Mouse (Mus musculus): ENCODE data around the gene Pla2g4b.

The Pla2g4b gene

DNA sequence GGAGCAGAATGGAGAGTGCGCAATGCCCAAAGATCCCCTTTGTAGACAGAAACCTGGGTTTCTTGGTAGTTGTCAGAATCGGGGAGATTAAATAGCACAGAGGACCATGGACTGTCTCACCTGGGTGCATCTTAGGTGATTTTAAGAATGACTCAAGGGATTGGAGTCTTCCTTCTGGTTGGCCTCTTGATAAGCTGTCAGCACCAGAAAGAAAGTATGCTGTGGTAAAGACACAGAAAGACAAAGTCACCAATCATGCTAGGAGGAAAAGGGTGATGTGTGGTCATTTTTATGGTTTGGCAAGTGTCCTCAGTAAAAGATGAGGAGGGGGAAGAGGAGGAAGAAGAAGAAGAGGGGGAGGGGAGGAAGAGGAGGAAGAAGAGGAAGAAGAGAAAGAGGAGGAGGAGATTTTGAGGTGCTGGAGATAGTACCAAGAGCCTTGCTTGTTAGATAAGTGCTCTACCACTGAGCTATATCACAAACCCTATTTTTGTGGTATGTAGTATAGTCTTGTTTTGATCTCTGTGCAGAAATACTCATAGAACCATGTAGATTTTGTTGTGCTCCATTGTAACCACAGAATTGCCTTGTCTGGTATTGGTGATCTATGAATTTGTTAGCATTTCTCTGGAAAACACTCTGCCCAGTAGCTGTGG is 19.3 kb upstream of the Pla2g4b start:
- ATAC-seq (ENCODE audit: insufficient number of reproducible peaks, low FRiP score, low TSS enrichment), result no peak

- no peak for ATAC-seq (ENCODE audit: insufficient number of reproducible peaks, low FRiP score, low TSS enrichment)
Measured at GRCm38 (mm10) chr2:120015882-120016281, 17.3 kb upstream of the Pla2g4b start.

DNA sequence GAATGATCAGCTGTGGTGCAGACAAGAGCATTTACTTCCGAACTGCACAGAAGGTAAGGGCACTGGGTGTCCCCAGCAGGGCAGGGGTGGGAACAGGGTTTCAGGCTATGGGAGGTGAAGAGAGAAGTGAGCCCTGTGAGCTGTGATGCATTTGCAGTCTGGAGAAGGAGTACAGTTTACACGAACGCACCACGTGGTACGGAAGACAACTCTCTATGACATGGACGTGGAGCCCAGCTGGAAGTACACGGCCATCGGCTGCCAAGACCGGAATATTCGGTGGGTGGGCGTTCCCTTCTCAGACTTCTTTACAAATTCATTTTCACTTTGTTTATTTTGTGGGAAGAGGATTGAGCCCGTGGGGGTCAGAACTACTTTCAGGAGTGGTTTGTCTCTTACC is 15.6 kb upstream of the Pla2g4b start:
- no peak for ATAC-seq (ENCODE audit: insufficient number of reproducible peaks, low FRiP score, low TSS enrichment)

- ATAC-seq (ENCODE audit: insufficient number of reproducible peaks, low FRiP score, low TSS enrichment), result no peak
Measured at GRCm38 (mm10) chr2:120024337-120024736, 8.9 kb upstream of the Pla2g4b start.

- peak; percentile 83 for ATAC-seq (ENCODE audit: insufficient number of reproducible peaks, low FRiP score, low TSS enrichment)
Measured at GRCm38 (mm10) chr2:120026984-120027949, 6.0 kb upstream of the Pla2g4b start, which contains the start of the genes Jmjd7 and Gm28042. Gene Jmjd7 (plus strand): TSS chr2:120027483. Gene Gm28042 (plus strand): TSS chr2:120027493.

GRCm38 (mm10) chr2:120027950-120028331 is 5.3 kb upstream of the Pla2g4b start:
- ATAC-seq (ENCODE audit: insufficient number of reproducible peaks, low FRiP score, low TSS enrichment), result no peak

GRCm38 (mm10) chr2:120030380-120030779 is 2.8 kb upstream of the Pla2g4b start:
- ATAC-seq (ENCODE audit: insufficient number of reproducible peaks, low FRiP score, low TSS enrichment), result no peak

- ATAC-seq (ENCODE audit: insufficient number of reproducible peaks, low FRiP score, low TSS enrichment), result no peak
Measured at GRCm38 (mm10) chr2:120033726-120034125, 509 bp downstream of the Pla2g4b start.

GRCm38 (mm10) chr2:120037744-120038143 is 4.5 kb downstream of the Pla2g4b start:
- no peak for ATAC-seq (ENCODE audit: insufficient number of reproducible peaks, low FRiP score, low TSS enrichment)

- ATAC-seq (ENCODE audit: insufficient number of reproducible peaks, low FRiP score, low TSS enrichment), result no peak
Measured at GRCm38 (mm10) chr2:120040991-120041390, 7.8 kb downstream of the Pla2g4b start.

DNA sequence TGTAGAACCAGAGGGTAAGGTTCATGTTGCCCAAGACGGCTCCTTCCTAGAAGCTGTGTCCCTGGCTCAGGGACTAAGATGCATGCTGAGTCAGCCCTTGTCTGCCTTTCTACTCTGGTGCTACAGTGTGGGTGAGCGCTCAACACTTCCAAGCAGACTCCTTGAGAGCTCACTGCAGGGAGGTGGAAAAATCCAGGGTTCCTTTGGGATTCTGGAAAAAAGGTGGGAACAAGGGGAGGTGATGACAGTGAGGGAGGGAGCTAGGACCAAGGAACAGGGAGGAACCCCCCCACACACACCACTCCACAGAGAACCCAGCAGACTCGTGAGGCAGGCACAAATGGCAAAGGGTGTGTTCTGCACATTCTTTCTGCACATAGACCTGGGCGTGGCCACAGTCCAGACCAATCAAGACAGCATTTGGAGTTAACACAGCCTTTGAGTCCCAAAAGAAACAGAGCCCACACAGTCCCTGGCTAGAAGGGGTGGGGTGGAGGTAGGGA is 10.9 kb downstream of the Pla2g4b start:
- ATAC-seq (ENCODE audit: insufficient number of reproducible peaks, low FRiP score, low TSS enrichment), result no peak

DNA sequence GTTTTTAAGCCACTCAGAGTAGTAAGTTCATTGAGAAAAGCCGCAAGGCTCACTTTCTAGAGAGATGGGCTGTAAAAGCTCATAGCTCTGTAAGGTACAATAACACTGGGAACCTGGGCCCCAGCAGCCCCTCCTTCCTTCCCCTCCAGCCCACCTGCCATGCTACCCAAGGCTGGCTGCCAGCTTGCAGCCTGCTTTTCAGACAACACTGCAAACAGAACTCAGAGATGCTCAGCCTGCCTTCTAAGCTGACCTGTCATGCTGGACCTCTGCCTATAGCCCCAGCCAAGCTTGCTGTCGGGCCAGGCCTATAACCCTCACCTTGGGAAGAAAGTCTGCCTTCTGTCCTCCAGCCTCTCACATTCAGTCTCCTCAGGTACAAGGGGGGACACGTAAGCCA is 11.5 kb downstream of the Pla2g4b start:
- no peak for ATAC-seq (ENCODE audit: insufficient number of reproducible peaks, low FRiP score, low TSS enrichment)

- ATAC-seq (ENCODE audit: insufficient number of reproducible peaks, low FRiP score, low TSS enrichment), result no peak
Measured at GRCm38 (mm10) chr2:120046486-120047310, 13.5 kb downstream of the Pla2g4b start.

GRCm38 (mm10) chr2:120048173-120048572 is 15.0 kb downstream of the Pla2g4b start:
- ATAC-seq (ENCODE audit: insufficient number of reproducible peaks, low FRiP score, low TSS enrichment), result no peak

- no peak for ATAC-seq (ENCODE audit: insufficient number of reproducible peaks, low FRiP score, low TSS enrichment)
Measured at GRCm38 (mm10) chr2:120049632-120050274, 16.5 kb downstream of the Pla2g4b start.

DNA sequence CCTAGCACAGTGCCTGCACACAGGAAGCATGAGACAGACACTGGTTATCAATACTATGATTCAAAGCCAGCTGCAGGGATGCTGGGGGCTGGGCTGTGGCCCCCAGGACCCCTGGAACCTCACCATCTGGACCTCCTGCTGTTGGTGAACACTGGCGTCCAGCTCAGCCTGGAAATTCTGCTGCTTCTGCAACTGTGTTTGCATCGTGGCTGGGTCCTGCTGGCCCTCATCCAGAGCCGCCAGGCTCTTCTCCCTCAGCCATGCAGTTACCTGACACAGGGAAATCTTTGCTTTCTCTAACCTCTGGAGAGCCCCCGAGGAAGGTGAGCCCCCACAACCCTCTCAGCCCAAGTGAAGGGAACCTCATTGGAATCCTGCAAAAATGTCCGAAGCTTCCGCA is 18.2 kb downstream of the Pla2g4b start:
- no peak for ATAC-seq (ENCODE audit: insufficient number of reproducible peaks, low FRiP score, low TSS enrichment)

- ATAC-seq (ENCODE audit: insufficient number of reproducible peaks, low FRiP score, low TSS enrichment), result no peak
Measured at GRCm38 (mm10) chr2:120054771-120055552, 21.7 kb downstream of the Pla2g4b start.

GRCm38 (mm10) chr2:120055923-120056322 is 22.7 kb downstream of the Pla2g4b start:
- no peak for ATAC-seq (ENCODE audit: insufficient number of reproducible peaks, low FRiP score, low TSS enrichment)

- no peak for ATAC-seq (ENCODE audit: insufficient number of reproducible peaks, low FRiP score, low TSS enrichment)
Measured at GRCm38 (mm10) chr2:120058818-120059217, 25.6 kb downstream of the Pla2g4b start.
